Mouse (Mus musculus): ENCODE results near the gene Lrrfip1.

- TF ChIP-seq CTCF (IDR thresholded peaks at IDR 0.05; ENCODE audit: borderline replicate concordance, extremely low read depth, insufficient read depth, insufficient read length), result no peak
- no peak for TF ChIP-seq POLR2A (IDR thresholded peaks at IDR 0.05; ENCODE audit: borderline replicate concordance, extremely low read depth, insufficient read depth, insufficient read length, poor library complexity, severe bottlenecking)
These were observed 62.6 kb downstream of the Lrrfip1 start for GRCm38 (mm10) chr1:91061105-91061504.

Measured in brain, embryonic 14.5 days (tissue).